In the genomic region with DNA sequence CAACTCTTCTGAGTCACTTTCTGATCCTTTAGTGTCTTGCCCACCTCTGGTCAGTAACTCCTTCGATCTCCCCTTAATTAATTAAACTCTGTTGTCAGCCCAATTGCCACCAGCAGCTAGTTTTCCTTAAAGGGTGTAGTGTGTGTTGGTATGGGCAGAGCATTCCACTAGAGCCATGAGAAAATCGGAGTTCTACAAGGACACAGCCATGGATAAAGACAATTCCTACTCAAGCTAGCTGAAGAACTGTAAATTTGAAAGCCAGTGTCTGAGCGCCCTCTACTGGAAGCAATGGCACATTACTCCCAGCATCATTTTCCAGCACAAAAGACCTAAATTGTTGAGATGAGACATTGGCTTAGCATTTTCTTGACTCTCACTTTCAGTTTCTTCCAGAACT, we compare ENCODE assay signal across 8 mouse cellular contexts. TPM values are rescaled to one million over a fixed set of nuclear protein-coding genes. Genes with fewer than 3 reads are reported as not detected.
DNase-seq lines count a peak whose midpoint lies in the region; ATAC-seq and TF ChIP-seq lines count a peak whose summit lies in the region.

No protein-coding gene starts in this region.

- TF ChIP-seq EP300 in ES-Bruce4 (IDR thresholded peaks at IDR 0.05; ENCODE audit: insufficient read depth, low read depth, low read length) = no peak

- H3K4me3 ChIP-seq in ES-Bruce4 (ENCODE audit: low read depth, low read length) = no peak overlapping the region
- no peak overlapping the region for H3K4me3 ChIP-seq in kidney, embryonic 16.5 days (ENCODE audit: low read length)
- H3K4me3 ChIP-seq in liver, adult 2 months (ENCODE audit: insufficient read depth, low read depth, low read length) = no peak overlapping the region

- H3K36me3 ChIP-seq in ES-Bruce4 (ENCODE audit: control insufficient read depth, insufficient read depth, low read length, poor library complexity, severe bottlenecking) = no peaks in the 10 kb centered on the region
- no peaks in the 10 kb centered on the region for H3K36me3 ChIP-seq in kidney, embryonic 16.5 days (ENCODE audit: insufficient read depth, low read length)
- no peaks in the 10 kb centered on the region for H3K36me3 ChIP-seq in liver, adult 2 months (ENCODE audit: control insufficient read depth, insufficient read depth, low read length)

- H3K27me3 ChIP-seq in ES-Bruce4 (ENCODE audit: control insufficient read depth, insufficient read depth, low read length, poor library complexity, severe bottlenecking) = no peaks in the 10 kb centered on the region
- no peaks in the 10 kb centered on the region for H3K27me3 ChIP-seq in kidney, embryonic 16.5 days (ENCODE audit: insufficient read depth, low read length)
- no peaks in the 10 kb centered on the region for H3K27me3 ChIP-seq in liver, adult 2 months (ENCODE audit: control insufficient read depth, insufficient read depth, low read length)

- 28% methylated on average over 3 of the region's 3 CpGs for WGBS in kidney, embryonic 16.5 days
- WGBS in liver, adult 2 months = 30% methylated on average over 3 of the region's 3 CpGs

- peak; percentile 24 for TF ChIP-seq CTCF in ES-Bruce4 (IDR thresholded peaks at IDR 0.05; ENCODE audit: low read depth, low read length)
- TF ChIP-seq CTCF in liver, adult 2 months (IDR thresholded peaks at IDR 0.05; ENCODE audit: low read depth, low read length) = peak; percentile 58

- H3K9ac ChIP-seq in ES-Bruce4 (ENCODE audit: low read depth, poor library complexity, severe bottlenecking) = no peak overlapping the region
- H3K9ac ChIP-seq in kidney, embryonic 16.5 days (replicated peaks; ENCODE audit: low read length) = no peak overlapping the region
- H3K9ac ChIP-seq in liver, adult 2 months (ENCODE audit: low read depth, low read length) = no peak overlapping the region

- no peaks in the 10 kb centered on the region for H3K79me2 ChIP-seq in liver, adult 2 months (ENCODE audit: control insufficient read depth, insufficient read depth, low read length)

- no peak overlapping the region for H3K4me2 ChIP-seq in kidney, embryonic 16.5 days (replicated peaks; ENCODE audit: low read depth, low read length)

- H3K9me3 ChIP-seq in ES-Bruce4 (replicated peaks; ENCODE audit: control insufficient read depth, insufficient read depth, low read length, poor library complexity, severe bottlenecking) = no peaks in the 10 kb centered on the region
- no peaks in the 10 kb centered on the region for H3K9me3 ChIP-seq in kidney, embryonic 16.5 days (ENCODE audit: low read length)

- ATAC-seq in kidney, embryonic 16.5 days (ENCODE audit: low FRiP score, low TSS enrichment) = peak; percentile 57

- no peaks in the 10 kb centered on the region for H3K4me1 ChIP-seq in ES-Bruce4 (ENCODE audit: control insufficient read depth, insufficient read depth, low read length)
- H3K4me1 ChIP-seq in kidney, embryonic 16.5 days (ENCODE audit: insufficient read depth, low read length) = no peaks in the 10 kb centered on the region
- no peaks in the 10 kb centered on the region for H3K4me1 ChIP-seq in liver, adult 2 months (ENCODE audit: control insufficient read depth, insufficient read depth, low read length)

- H3K27ac ChIP-seq in ES-Bruce4 (ENCODE audit: insufficient read depth, low read length) = no peak overlapping the region
- H3K27ac ChIP-seq in kidney, embryonic 16.5 days (ENCODE audit: low read length) = no peak overlapping the region
- H3K27ac ChIP-seq in liver, adult 2 months (replicated peaks; ENCODE audit: insufficient read depth, low read depth, low read length) = no peak overlapping the region

- DNase-seq in 3T3-L1 (ENCODE audit: low read depth, low spot score) = peak; percentile 88
- DNase-seq in c-Kit-positive CD71-positive TER-119-negative erythroid progenitor cells, embryonic 14.5 days (ENCODE audit: low read depth) = peak; percentile 63
- peak; percentile 60 to 84 for DNase-seq in frontal cortex, postnatal 14 days (ENCODE audit: low spot score in 2 of 2)
- peak; percentile 43 for DNase-seq in liver, adult 2 months (ENCODE audit: extremely low read depth, low read depth, low spot score)
- DNase-seq in ovary, postnatal 36 days (ENCODE audit: low spot score) = peak; percentile 63
- peak; percentile 63 to 72 for DNase-seq in urinary bladder, postnatal 36 days (ENCODE audit: low spot score in 2 of 2)

- no peak for TF ChIP-seq POLR2A in ES-Bruce4 (IDR thresholded peaks at IDR 0.05; ENCODE audit: insufficient read depth, low read length)
- no peak for TF ChIP-seq POLR2A in liver, adult 2 months (IDR thresholded peaks at IDR 0.05; ENCODE audit: extremely low read depth, insufficient read depth, low read length)

RNA-seq across cellular contexts. Expression of a gene that starts 30.1 kb away (rescaled TPM):
- 6.9 and 7.6 TPM in 2 replicates for polyA plus RNA-seq in ES-Bruce4 (2011; ENCODE audit: insufficient read depth, insufficient read length, low read depth, missing spikeins)
- polyA plus RNA-seq in kidney, embryonic 16.5 days (2015; fragmentation: Nextera tagmentation; extraction: Ambion mirVana) = 56.6 and 62.4 TPM in 2 replicates
- 0.74 and 1.1 TPM in 2 replicates for total RNA-seq in liver, adult 2 months (2014; rRNA removed)
- polyA plus RNA-seq in liver, adult 2 months (2012; rRNA removed) = 1.5 and 2.2 TPM in 2 replicates
